Mouse (Mus musculus) gastrocnemius, adult 2 months (tissue): ENCODE measurements around the gene Smndc1. TPM values are rescaled to one million over a fixed set of nuclear protein-coding genes. Genes with fewer than 3 reads are reported as not detected.

ENCODE experiments used
- DNase-seq: peaks from one replicate; pipeline ENCODE4 v3.0.0; 2022
- H3K27ac ChIP-seq: fragments of 200-600 bp; 2 replicates; pipeline ENCODE4 v1.8.1; 2022; ENCODE audit warnings: mild to moderate bottlenecking
- H3K4me3 ChIP-seq: fragments of 200-600 bp; 2 replicates; pipeline ENCODE4 v1.8.1; 2022; ENCODE audit warnings: mild to moderate bottlenecking, moderate library complexity
- CTCF ChIP-seq: fragments of 200-600 bp; IDR thresholded peaks from 2 replicates; pipeline ENCODE4 v1.8.1; 2022; ENCODE audit warnings: antibody characterized with exemption, mild to moderate bottlenecking, moderate library complexity
- intact Hi-C: fragments of 180-260 bp; cut with DNase I; formaldehyde crosslinking; loops from one replicate; pipeline ENCODE4 v1.15.1; 2025
- total RNA-seq, 2 experiments: library from RNA; stranded (reverse); gene quantifications; 2 replicates each; pipeline ENCODE4 v1.2.3; 2021

Smndc1 gene
- total RNA-seq, 2 experiments from 2014 or later: 28.1 to 30.7 TPM

GRCm38 (mm10) chr19:53392781-53393343 lies 2.5 kb upstream of the Smndc1 start:
- no peak overlapping the region for H3K4me3 ChIP-seq
- H3K27ac ChIP-seq: no peak overlapping the region
- DNase-seq: no peak
- intact Hi-C loops: loop anchor here (5.0 kb wide), 1 partner anchor 549 kb away; the partner anchor contains the start of genes Bbip1 and Shoc2
- no peak for TF ChIP-seq CTCF

DNA sequence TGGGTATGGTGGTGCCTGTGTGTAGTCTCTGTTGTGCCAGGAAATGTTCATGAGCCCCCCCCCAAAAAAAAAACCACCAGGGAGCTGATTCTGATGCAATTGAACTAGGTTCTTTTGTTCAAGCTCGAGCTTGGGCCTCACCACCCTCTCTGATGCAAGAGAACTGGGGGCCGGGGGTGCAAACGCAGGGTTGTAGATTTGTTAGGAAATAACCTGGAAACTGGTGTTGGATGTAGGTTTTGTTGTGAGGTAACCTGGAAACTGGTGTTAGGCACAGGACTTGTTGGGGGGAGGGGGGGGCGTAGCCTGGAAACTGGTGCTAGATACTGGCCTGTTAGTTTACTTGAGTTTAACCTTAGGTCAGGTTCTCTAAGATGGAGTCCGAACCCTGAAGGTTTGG lies 1.4 kb upstream of the Smndc1 start:
- H3K27ac ChIP-seq: peak overlapping the region; percentile 98; the same call in 1 of the 2 replicates
- intact Hi-C loops: loop anchor here (5.0 kb wide), 1 partner anchor 551 kb away; the partner anchor contains the start of genes Bbip1 and Shoc2
- DNase-seq: no peak
- peak overlapping the region; percentile 99 for H3K4me3 ChIP-seq
- no peak for TF ChIP-seq CTCF

DNA sequence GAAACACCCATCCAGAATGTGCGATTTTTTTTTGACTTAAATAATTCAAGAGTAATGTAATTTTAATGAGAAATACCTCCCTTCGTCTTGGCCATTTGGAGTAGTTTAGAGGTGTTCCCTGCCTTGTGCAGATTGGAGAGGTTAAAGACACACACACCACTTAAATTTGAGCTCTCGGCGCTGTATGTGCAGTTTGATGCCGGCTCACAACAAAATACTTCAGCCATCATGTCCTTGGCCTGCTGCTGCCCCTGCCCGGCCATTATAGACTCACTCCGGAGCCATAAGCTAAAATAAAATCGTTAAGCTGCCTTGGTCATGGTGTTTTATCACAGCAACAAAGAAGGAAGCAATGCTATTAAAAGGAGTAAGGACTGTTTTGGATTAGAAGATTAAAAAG lies 1.0 kb upstream of the Smndc1 start:
- intact Hi-C loops: loop anchor here (5.0 kb wide), 1 partner anchor 551 kb away; the partner anchor contains the start of genes Bbip1 and Shoc2
- no peak for TF ChIP-seq CTCF
- H3K4me3 ChIP-seq: peak overlapping the region; percentile 99
- H3K27ac ChIP-seq: peak overlapping the region; percentile 98
- DNase-seq: no peak

DNA sequence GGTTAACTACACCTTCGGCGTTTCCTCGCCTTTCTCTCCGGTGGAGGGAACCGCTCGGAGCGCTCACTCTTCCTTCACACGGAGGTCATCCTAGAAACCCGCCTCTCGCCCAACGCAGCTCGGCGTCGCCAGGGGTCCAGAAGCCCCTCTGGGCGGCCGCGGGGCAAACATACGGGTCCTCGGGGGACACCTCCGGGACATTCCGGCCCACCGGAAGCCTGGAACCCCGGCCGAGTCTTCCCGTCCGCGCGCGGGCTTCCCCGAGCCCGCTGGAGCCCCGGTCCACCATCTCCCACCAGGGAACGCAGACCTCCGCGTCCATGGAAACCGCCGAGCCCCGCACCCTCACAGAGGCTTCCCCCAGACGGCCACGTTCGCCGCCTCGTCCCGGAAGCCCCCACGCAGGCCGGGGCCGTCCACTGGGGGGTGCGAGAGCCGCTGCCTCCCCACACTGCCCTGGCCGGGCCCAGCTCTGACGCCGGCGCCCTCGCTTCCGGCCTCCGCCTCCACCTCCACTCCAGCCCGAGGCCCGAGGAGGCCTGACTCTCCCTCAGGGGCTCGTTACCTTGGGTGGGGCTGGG lies 437 bp downstream of the Smndc1 start:
- intact Hi-C loops: loop anchor here (5.0 kb wide), 1 partner anchor 552 kb away; the partner anchor contains the start of genes Bbip1 and Shoc2
- no peak for DNase-seq
- peak; percentile 1; the same call in 1 of the 2 replicates for TF ChIP-seq CTCF
- peak overlapping the region; percentile 99 for H3K4me3 ChIP-seq
- H3K27ac ChIP-seq: peak overlapping the region; percentile 98

DNA sequence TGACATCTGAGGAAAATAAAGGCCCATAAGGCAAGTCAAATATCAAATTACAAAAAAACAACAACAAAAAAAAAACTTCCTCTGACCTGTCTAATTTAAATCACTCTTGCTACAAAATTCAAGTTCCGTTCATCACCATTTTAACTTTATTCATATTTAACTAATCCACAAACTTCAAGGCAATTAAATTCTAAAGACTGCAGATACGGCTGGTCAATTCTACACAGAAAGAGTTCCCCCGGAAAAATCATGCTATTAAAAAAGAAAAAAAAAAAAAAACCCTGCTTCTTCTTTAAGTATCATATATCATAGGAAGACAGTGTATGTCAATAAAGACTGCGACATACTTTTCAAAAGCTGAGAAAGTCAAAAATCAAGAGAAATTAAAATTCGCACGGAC lies 961 bp downstream of the Smndc1 start:
- no peak for DNase-seq
- H3K27ac ChIP-seq: peak overlapping the region; percentile 98
- no peak for TF ChIP-seq CTCF
- peak overlapping the region; percentile 99 for H3K4me3 ChIP-seq
- intact Hi-C loops: no loop called here

- intact Hi-C loops: no loop called here
Observed at GRCm38 (mm10) chr19:53383336-53383735, 7.0 kb downstream of the Smndc1 start.

GRCm38 (mm10) chr19:53378421-53378820 lies 12.0 kb downstream of the Smndc1 start:
- Histone ChIP-seq H3K4me3 (no peak overlapping the region), H3K27ac (no peak overlapping the region)
- intact Hi-C loops: no loop called here
- TF ChIP-seq CTCF: no peak
- DNase-seq: no peak

More at GRCm38 (mm10) chr19:53383336-53383735, 7.0 kb downstream of the Smndc1 start:
- H3K4me3 ChIP-seq: no peak overlapping the region
- DNase-seq: no peak
- TF ChIP-seq CTCF: no peak
- H3K27ac ChIP-seq: no peak overlapping the region

- TF ChIP-seq CTCF: no peak
- intact Hi-C loops: no loop called here
- no peak for DNase-seq
- no peak overlapping the region for H3K27ac ChIP-seq
- no peak overlapping the region for H3K4me3 ChIP-seq
Observed at GRCm38 (mm10) chr19:53377652-53378051, 12.7 kb downstream of the Smndc1 start.

- DNase-seq: no peak
- intact Hi-C loops: no loop called here
- Histone ChIP-seq H3K27ac (no peak overlapping the region), H3K4me3 (no peak overlapping the region)
- no peak for TF ChIP-seq CTCF
Observed at GRCm38 (mm10) chr19:53375816-53376215, 14.6 kb downstream of the Smndc1 start.

GRCm38 (mm10) chr19:53375299-53375698 lies 15.1 kb downstream of the Smndc1 start:
- DNase-seq: no peak
- Histone ChIP-seq H3K27ac (no peak overlapping the region), H3K4me3 (no peak overlapping the region)
- no peak for TF ChIP-seq CTCF
- intact Hi-C loops: no loop called here

- no peak overlapping the region for H3K27ac ChIP-seq
- intact Hi-C loops: no loop called here
- TF ChIP-seq CTCF: no peak
- DNase-seq: no peak
- H3K4me3 ChIP-seq: no peak overlapping the region
Observed at GRCm38 (mm10) chr19:53373570-53373969, 16.8 kb downstream of the Smndc1 start.

- no peak for TF ChIP-seq CTCF
- no peak within 1 kb of the TSS for H3K27ac ChIP-seq
- intact Hi-C loops: no loop called here
- no peak for DNase-seq
- H3K4me3 ChIP-seq: no peak within 1 kb of the TSS
Observed at GRCm38 (mm10) chr19:53371666-53372065, 18.7 kb downstream of the Smndc1 start, which contains the start of gene Gm10197. Gene Gm10197 (minus strand): TSS chr19:53371766.

- TF ChIP-seq CTCF: no peak
- DNase-seq: no peak
- intact Hi-C loops: no loop called here
- no peak overlapping the region for H3K27ac ChIP-seq
- H3K4me3 ChIP-seq: no peak overlapping the region; the same call in 1 of the 2 replicates
Observed at GRCm38 (mm10) chr19:53370233-53370632, 20.1 kb downstream of the Smndc1 start.
